ENCODE assay signal across 19 mouse cellular contexts in genomic region chr4:92827405-92827804, GRCm38 (mm10).
"Had no signal": no experiment of that assay in that cellular context is flagged by ENCODE, and none has a peak within 500 bp of the region (broad histone marks: within the 10 kb centered on the region; RNA-seq: fewer than 3 reads in every experiment).

No protein-coding gene starts in this region.

- DNase-seq: lung, adult 18-20 months; lung, embryonic 14.5 days; lung, postnatal 10 days; lung, postnatal 4 days; midbrain, embryonic 14.5 days; retina, postnatal 1 day; right cerebral cortex, adult 18-20 months; right cerebral cortex, postnatal 25 days; right cerebral cortex, postnatal 4 days; spleen, adult 18-20 months; thymus, adult 18-20 months; thymus, postnatal 25 days; thymus, postnatal 4 days had no signal

- H3K36me3 ChIP-seq: midbrain, embryonic 10.5 days; midbrain, embryonic 12.5 days; neural tube, embryonic 13.5 days; neural tube, embryonic 15.5 days had no signal

- H3K27ac ChIP-seq: midbrain, embryonic 10.5 days; midbrain, embryonic 12.5 days; neural tube, embryonic 13.5 days; neural tube, embryonic 15.5 days had no signal

- H3K4me3 ChIP-seq: midbrain, embryonic 10.5 days; midbrain, embryonic 12.5 days; myocyte; neural tube, embryonic 13.5 days; neural tube, embryonic 15.5 days had no signal

- H3K9ac ChIP-seq: lung, embryonic 14.5 days; midbrain, embryonic 12.5 days; neural tube, embryonic 13.5 days; neural tube, embryonic 15.5 days had no signal

- H3K27me3 ChIP-seq: midbrain, embryonic 12.5 days; neural tube, embryonic 13.5 days; neural tube, embryonic 15.5 days had no signal

- H3K9me3 ChIP-seq: midbrain, embryonic 10.5 days; midbrain, embryonic 12.5 days; neural tube, embryonic 13.5 days; neural tube, embryonic 15.5 days had no signal

- H3K4me2 ChIP-seq: lung, embryonic 14.5 days; midbrain, embryonic 12.5 days; neural tube, embryonic 13.5 days; neural tube, embryonic 15.5 days had no signal

- ATAC-seq: midbrain, embryonic 16.5 days had no signal

- H3K4me1 ChIP-seq: midbrain, embryonic 10.5 days; midbrain, embryonic 12.5 days; neural tube, embryonic 13.5 days; neural tube, embryonic 15.5 days had no signal
